Mouse (Mus musculus): ENCODE data around the gene Skap2. TPM values are rescaled to one million over a fixed set of nuclear protein-coding genes. Genes with fewer than 3 reads are reported as not detected.

Skap2 gene
- total and polyA plus RNA-seq, 2 experiments from 2014 or later = 11.5 to 12.5 TPM

GRCm38 (mm10) chr6:52045517-52045916 is 33.2 kb upstream of the Skap2 start:
- Histone ChIP-seq H3K9me3 (ENCODE audit: low read length) (no peaks in the 10 kb centered on the region), H3K4me2 (ENCODE audit: low read depth, low read length, poor library complexity, severe bottlenecking) (no peak overlapping the region), H3K4me3 (ENCODE audit: low read depth, low read length) (no peak overlapping the region), H3K9ac (replicated peaks; ENCODE audit: low read length, poor library complexity, severe bottlenecking) (no peak overlapping the region), H3K27ac (ENCODE audit: low read depth, low read length) (no peak overlapping the region), H3K27me3 (ENCODE audit: insufficient read depth, low read length) (no peaks in the 10 kb centered on the region), H3K4me1 (ENCODE audit: insufficient read depth, low read length) (no peaks in the 10 kb centered on the region), H3K36me3 (ENCODE audit: insufficient read depth, low read length) (no peaks in the 10 kb centered on the region)
- TF ChIP-seq CTCF (IDR thresholded peaks at IDR 0.05) = peak; percentile 28
- WGBS = 39% methylated on average over 5 of the region's 5 CpGs
- DNase-seq (ENCODE audit: low spot score) = no peak
- no peak for ATAC-seq (ENCODE audit: low FRiP score)

- H3K4me2 ChIP-seq (ENCODE audit: low read depth, low read length, poor library complexity, severe bottlenecking) = no peak overlapping the region
- H3K27me3 ChIP-seq (ENCODE audit: insufficient read depth, low read length) = no peaks in the 10 kb centered on the region
- peak; percentile 32; the same call in 1 of the 2 replicates for TF ChIP-seq CTCF (IDR thresholded peaks at IDR 0.05)
- H3K27ac ChIP-seq (ENCODE audit: low read depth, low read length) = no peak overlapping the region
- no peak overlapping the region for H3K4me3 ChIP-seq (ENCODE audit: low read depth, low read length)
- no peaks in the 10 kb centered on the region for H3K9me3 ChIP-seq (ENCODE audit: low read length)
- ATAC-seq (ENCODE audit: low FRiP score) (no peak), DNase-seq (ENCODE audit: low spot score) (no peak)
- WGBS = 87% methylated on average over 4 of the region's 4 CpGs
- H3K4me1 ChIP-seq (ENCODE audit: insufficient read depth, low read length) = no peaks in the 10 kb centered on the region
- H3K9ac ChIP-seq (replicated peaks; ENCODE audit: low read length, poor library complexity, severe bottlenecking) = no peak overlapping the region
- no peaks in the 10 kb centered on the region for H3K36me3 ChIP-seq (ENCODE audit: insufficient read depth, low read length)
These were observed 23.7 kb upstream of the Skap2 start for GRCm38 (mm10) chr6:52036077-52036476.

GRCm38 (mm10) chr6:52031181-52031580 is 18.8 kb upstream of the Skap2 start:
- Histone ChIP-seq H3K27ac (ENCODE audit: low read depth, low read length) (no peak overlapping the region), H3K4me3 (ENCODE audit: low read depth, low read length) (no peak overlapping the region), H3K27me3 (ENCODE audit: insufficient read depth, low read length) (no peaks in the 10 kb centered on the region), H3K9ac (replicated peaks; ENCODE audit: low read length, poor library complexity, severe bottlenecking) (no peak overlapping the region), H3K36me3 (ENCODE audit: insufficient read depth, low read length) (no peaks in the 10 kb centered on the region), H3K4me1 (ENCODE audit: insufficient read depth, low read length) (no peaks in the 10 kb centered on the region; the same call in 1 of the 2 replicates), H3K4me2 (ENCODE audit: low read depth, low read length, poor library complexity, severe bottlenecking) (no peak overlapping the region), H3K9me3 (ENCODE audit: low read length) (no peaks in the 10 kb centered on the region)
- no peak for DNase-seq (ENCODE audit: low spot score)
- no peak for ATAC-seq (ENCODE audit: low FRiP score)
- WGBS = 40% methylated on average over 7 of the region's 7 CpGs
- TF ChIP-seq CTCF (IDR thresholded peaks at IDR 0.05) = no peak

- no peak overlapping the region for H3K4me3 ChIP-seq (ENCODE audit: low read depth, low read length)
- no peak overlapping the region for H3K4me2 ChIP-seq (ENCODE audit: low read depth, low read length, poor library complexity, severe bottlenecking)
- H3K27ac ChIP-seq (ENCODE audit: low read depth, low read length) = no peak overlapping the region
- H3K4me1 ChIP-seq (ENCODE audit: insufficient read depth, low read length) = no peaks in the 10 kb centered on the region; the same call in 1 of the 2 replicates
- no peaks in the 10 kb centered on the region for H3K27me3 ChIP-seq (ENCODE audit: insufficient read depth, low read length)
- H3K9me3 ChIP-seq (ENCODE audit: low read length) = no peaks in the 10 kb centered on the region
- WGBS = 92% methylated on average over 7 of the region's 7 CpGs
- ATAC-seq (ENCODE audit: low FRiP score) (no peak), DNase-seq (ENCODE audit: low spot score) (no peak)
- H3K9ac ChIP-seq (replicated peaks; ENCODE audit: low read length, poor library complexity, severe bottlenecking) = no peak overlapping the region
- TF ChIP-seq CTCF (IDR thresholded peaks at IDR 0.05) = no peak
- no peaks in the 10 kb centered on the region for H3K36me3 ChIP-seq (ENCODE audit: insufficient read depth, low read length)
These were observed 15.8 kb upstream of the Skap2 start for GRCm38 (mm10) chr6:52028131-52028530.

GRCm38 (mm10) chr6:52027181-52027580 is 14.8 kb upstream of the Skap2 start:
- TF ChIP-seq CTCF (IDR thresholded peaks at IDR 0.05) = no peak
- H3K4me2 ChIP-seq (ENCODE audit: low read depth, low read length, poor library complexity, severe bottlenecking) = no peak overlapping the region
- DNase-seq (ENCODE audit: low spot score) (no peak), ATAC-seq (ENCODE audit: low FRiP score) (no peak)
- no peak overlapping the region for H3K27ac ChIP-seq (ENCODE audit: low read depth, low read length)
- H3K27me3 ChIP-seq (ENCODE audit: insufficient read depth, low read length) = no peaks in the 10 kb centered on the region
- H3K9me3 ChIP-seq (ENCODE audit: low read length) = no peaks in the 10 kb centered on the region
- H3K4me3 ChIP-seq (ENCODE audit: low read depth, low read length) = no peak overlapping the region
- H3K9ac ChIP-seq (replicated peaks; ENCODE audit: low read length, poor library complexity, severe bottlenecking) = no peak overlapping the region
- H3K36me3 ChIP-seq (ENCODE audit: insufficient read depth, low read length) = no peaks in the 10 kb centered on the region
- 84% methylated on average over 4 of the region's 4 CpGs for WGBS
- H3K4me1 ChIP-seq (ENCODE audit: insufficient read depth, low read length) = no peaks in the 10 kb centered on the region; the same call in 1 of the 2 replicates

- DNase-seq (ENCODE audit: low spot score) = no peak
- 80% methylated on average over 11 of the region's 11 CpGs for whole genome bisulfite sequencing
These were observed 13.9 kb upstream of the Skap2 start for GRCm38 (mm10) chr6:52026281-52026680.

More at GRCm38 (mm10) chr6:52026281-52026680, 13.9 kb upstream of the Skap2 start:
- no peak overlapping the region for H3K9ac ChIP-seq (replicated peaks; ENCODE audit: low read length, poor library complexity, severe bottlenecking)
- H3K27me3 ChIP-seq (ENCODE audit: insufficient read depth, low read length) = no peaks in the 10 kb centered on the region
- no peak for ATAC-seq (ENCODE audit: low FRiP score)
- no peak overlapping the region for H3K4me3 ChIP-seq (ENCODE audit: low read depth, low read length)
- H3K4me2 ChIP-seq (ENCODE audit: low read depth, low read length, poor library complexity, severe bottlenecking) = no peak overlapping the region
- no peak overlapping the region for H3K27ac ChIP-seq (ENCODE audit: low read depth, low read length)
- H3K4me1 ChIP-seq (ENCODE audit: insufficient read depth, low read length) = no peaks in the 10 kb centered on the region; the same call in 1 of the 2 replicates
- no peaks in the 10 kb centered on the region for H3K36me3 ChIP-seq (ENCODE audit: insufficient read depth, low read length)
- TF ChIP-seq CTCF (IDR thresholded peaks at IDR 0.05) = no peak
- no peaks in the 10 kb centered on the region for H3K9me3 ChIP-seq (ENCODE audit: low read length)
